Mouse (Mus musculus) left cerebral cortex, adult 18-20 months (tissue): ENCODE results near the gene Olfr316. TPM values are rescaled to one million over a fixed set of nuclear protein-coding genes. Genes with fewer than 3 reads are reported as not detected.
A peak's percentile ranks its signal among the peaks of the same experiment; 100 is the strongest.
"Not testable (repeated sequence)": the region's sequence is repeated elsewhere in the genome, so short reads cannot be mapped to it uniquely, and the experiment has no call there.

Experiments used
- DNase-seq, 2 experiments: peaks; one replicate each; pipeline ENCODE4 v3.0.0; 2021 to 2022; ENCODE audit warnings: low spot score in 2 of 2, mixed read lengths in 1 of 2
- long read RNA-seq, 2 experiments: library from polyadenylated mRNA; stranded (forward); transcript quantifications; one replicate each; pipeline ENCODE4 v2.0.0; 2021
- total RNA-seq, 2 experiments: library from RNA; stranded (reverse); gene quantifications; 2 replicates each; pipeline ENCODE4 v1.2.3; 2021

Olfr316 gene
- 1 to 10 TPM; 2.1 to 2.9 TPM for total RNA-seq
- long read RNA-seq, experiment 1, partial matches to known transcripts, result 0 of 4 reads
- long read RNA-seq, experiment 1, other reads (novel, unspliced or antisense), result 2 of 4 reads
- long read RNA-seq, experiment 2, partial matches to known transcripts, result 0 of 4 reads
- long read RNA-seq, experiment 2, other reads (novel, unspliced or antisense), result 3 of 4 reads

GRCm38 (mm10) chr11:58752434-58752833 lies at the start of gene Olfr316:
Olfr316 (plus strand) TSS chr11:58752734.
- no peak for DNase-seq

GRCm38 (mm10) chr11:58709086-58709485 lies 43.4 kb upstream of the Olfr316 start:
- no peak for DNase-seq

- DNase-seq, result not testable (repeated sequence)
Observed at GRCm38 (mm10) chr11:58717723-58718122, 34.8 kb upstream of the Olfr316 start.

GRCm38 (mm10) chr11:58719701-58720100 lies 32.8 kb upstream of the Olfr316 start:
- DNase-seq, result no peak

- DNase-seq, result no peak
Observed at GRCm38 (mm10) chr11:58723914-58724313, 28.6 kb upstream of the Olfr316 start, which contains the start of gene Olfr318. Olfr318 (minus strand) TSS chr11:58724014.

- DNase-seq, result not testable (repeated sequence)
Observed at GRCm38 (mm10) chr11:58727896-58728650, 24.5 kb upstream of the Olfr316 start.

GRCm38 (mm10) chr11:58733372-58733771 lies 19.2 kb upstream of the Olfr316 start:
- DNase-seq, result peak; percentile 9 to 30

- no peak for DNase-seq
Observed at GRCm38 (mm10) chr11:58738792-58739262, 13.7 kb upstream of the Olfr316 start, which contains the start of gene Olfr317. Olfr317 (minus strand) TSS chr11:58739212.

GRCm38 (mm10) chr11:58751096-58751495 lies 1.4 kb upstream of the Olfr316 start:
- peak; percentile 39 to 70 for DNase-seq

GRCm38 (mm10) chr11:58772888-58773287 lies 20.4 kb downstream of the Olfr316 start, which contains the start of gene Olfr315:
Olfr315 (plus strand) TSS chr11:58773188.
- no peak for DNase-seq

GRCm38 (mm10) chr11:58782480-58783089 lies 30.1 kb downstream of the Olfr316 start, which contains the start of gene Olfr314:
Olfr314 (plus strand) TSS chr11:58782952.
- no peak for DNase-seq

GRCm38 (mm10) chr11:58784182-58784581 lies 31.6 kb downstream of the Olfr316 start:
- DNase-seq, result no peak

GRCm38 (mm10) chr11:58787651-58788050 lies 35.1 kb downstream of the Olfr316 start:
- DNase-seq, result no peak

GRCm38 (mm10) chr11:58788346-58788745 lies 35.8 kb downstream of the Olfr316 start:
- no peak for DNase-seq

GRCm38 (mm10) chr11:58789532-58789931 lies 37.0 kb downstream of the Olfr316 start:
- DNase-seq, result no peak

- DNase-seq, result no peak
Observed at GRCm38 (mm10) chr11:58790053-58790452, 37.5 kb downstream of the Olfr316 start.

GRCm38 (mm10) chr11:58790646-58791045 lies 38.1 kb downstream of the Olfr316 start:
- DNase-seq, result no peak

GRCm38 (mm10) chr11:58795856-58796255 lies 43.3 kb downstream of the Olfr316 start:
- no peak for DNase-seq

- peak; percentile 68 to 81 for DNase-seq
Observed at GRCm38 (mm10) chr11:58796850-58797249, 44.3 kb downstream of the Olfr316 start.

GRCm38 (mm10) chr11:58799747-58800146 lies 47.2 kb downstream of the Olfr316 start:
- DNase-seq, result peak; percentile 30 to 54

- no peak for DNase-seq
Observed at GRCm38 (mm10) chr11:58801558-58802228, 49.2 kb downstream of the Olfr316 start, which contains the start of gene Fam183b. Fam183b (minus strand) TSS chr11:58801960.
